Mouse (Mus musculus) CD4-positive, CD25-positive, alpha-beta regulatory T cell, adult 2 months (primary cell): Measurements from ENCODE around the gene Hus1b.

Experiments used
- DNase-seq: peaks from one replicate; pipeline ENCODE4 v3.0.0-alpha.2; 2012; ENCODE audit warnings: low read depth, low spot score

Hus1b gene

GRCm38 (mm10) chr13:30947540-30947939 lies at the start of gene Hus1b:
Gene Hus1b, minus strand, starts transcription at chr13:30947759.
- DNase-seq, result no peak

DNA sequence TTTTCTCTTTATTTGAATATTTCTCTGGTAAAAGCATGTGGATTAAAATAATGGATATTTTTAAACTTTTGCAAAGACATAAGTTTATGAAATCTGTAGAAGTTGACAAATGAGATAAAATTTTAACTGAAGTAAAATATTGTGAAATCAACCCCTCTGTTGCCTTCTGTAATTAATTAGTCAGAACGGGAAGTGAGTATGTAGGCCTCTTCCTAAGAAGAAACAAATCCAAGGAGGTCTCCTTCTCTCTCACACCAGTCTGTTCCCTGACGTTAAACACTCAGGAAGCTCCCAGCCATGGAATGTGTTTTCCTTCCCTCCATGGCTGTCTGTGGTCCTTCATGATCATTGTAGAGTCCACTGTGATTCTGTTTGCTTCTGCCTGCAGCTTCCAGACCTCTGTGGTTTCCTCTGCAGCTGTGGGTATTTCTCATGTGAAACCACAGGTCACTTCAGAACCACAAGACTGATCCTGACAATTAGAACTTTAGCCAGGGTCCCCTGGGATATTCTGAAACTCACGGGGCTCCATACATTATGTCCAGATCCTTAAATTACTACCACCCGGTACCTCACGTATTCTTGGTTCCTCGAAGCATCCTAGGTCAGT lies 46.8 kb upstream of the Hus1b start:
- DNase-seq, result no peak

DNA sequence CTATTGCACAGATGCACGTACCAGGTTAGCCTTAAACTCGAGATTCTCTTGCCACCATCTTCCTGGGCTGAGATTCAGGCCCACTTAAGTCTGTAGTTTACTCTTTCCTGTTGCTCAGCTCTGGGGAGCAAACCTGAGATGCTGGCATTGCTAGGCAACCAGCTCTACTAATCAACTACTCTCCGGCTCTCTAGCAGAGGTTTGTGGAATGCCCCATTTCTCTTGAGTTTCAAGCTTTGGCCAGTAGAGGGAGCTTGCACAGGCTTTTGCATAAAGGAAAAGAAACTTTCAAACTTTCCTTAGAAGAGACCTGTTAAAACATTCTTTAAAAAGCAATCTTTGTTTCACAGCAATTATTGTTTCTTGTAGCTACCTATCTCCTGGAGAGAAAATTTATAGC lies 46.3 kb upstream of the Hus1b start:
- peak; percentile 78 for DNase-seq

GRCm38 (mm10) chr13:30990233-30990632 lies 42.7 kb upstream of the Hus1b start:
- DNase-seq, result no peak

- no peak for DNase-seq
Observed at GRCm38 (mm10) chr13:30989710-30990109, 42.2 kb upstream of the Hus1b start.

DNA sequence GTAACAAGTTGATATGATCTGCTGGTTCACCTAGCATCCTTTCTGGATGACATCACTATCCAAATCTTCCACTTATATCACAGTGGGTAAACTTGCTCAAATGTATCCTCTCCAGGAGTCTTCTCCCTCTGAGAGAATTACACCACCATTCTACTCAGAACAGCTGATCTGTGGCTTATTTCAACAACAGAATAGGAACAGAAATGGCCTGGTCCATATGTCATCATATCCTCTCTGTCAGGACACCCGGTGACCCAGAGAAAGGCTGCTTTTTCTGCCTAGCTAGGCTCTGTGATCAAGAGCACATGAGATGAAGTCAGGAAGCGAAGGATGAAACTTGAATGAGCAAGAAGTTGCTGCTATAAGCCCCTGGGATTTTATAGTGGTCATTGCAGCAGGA lies 40.1 kb upstream of the Hus1b start:
- no peak for DNase-seq

DNA sequence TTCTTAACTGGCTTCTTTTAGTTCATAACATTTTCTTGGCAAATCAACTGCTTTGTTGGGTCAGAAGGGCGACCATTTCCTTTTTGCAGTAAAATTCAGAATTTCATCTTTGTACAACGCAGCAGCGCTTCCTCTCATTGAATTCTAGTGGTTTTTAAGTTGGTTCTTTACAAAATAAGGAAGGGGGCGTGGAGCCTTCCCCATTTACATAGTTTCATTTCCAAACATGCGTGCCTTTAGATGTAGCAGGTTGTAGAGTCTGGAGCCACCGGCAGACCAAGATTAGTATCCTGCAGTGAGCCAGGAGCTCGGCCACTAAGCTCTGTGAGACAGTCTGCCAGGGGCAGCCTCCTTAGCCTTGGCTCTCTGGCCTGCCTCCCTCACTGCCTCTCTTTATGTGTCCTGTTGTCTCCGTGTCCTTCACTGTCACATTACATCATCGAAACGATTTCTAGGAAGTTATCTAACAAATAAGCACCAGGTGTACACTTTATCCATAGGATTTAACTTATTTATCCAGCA lies 39.4 kb upstream of the Hus1b start:
- no peak for DNase-seq

GRCm38 (mm10) chr13:30985598-30986466 lies 38.3 kb upstream of the Hus1b start:
- peak; percentile 26 for DNase-seq

DNA sequence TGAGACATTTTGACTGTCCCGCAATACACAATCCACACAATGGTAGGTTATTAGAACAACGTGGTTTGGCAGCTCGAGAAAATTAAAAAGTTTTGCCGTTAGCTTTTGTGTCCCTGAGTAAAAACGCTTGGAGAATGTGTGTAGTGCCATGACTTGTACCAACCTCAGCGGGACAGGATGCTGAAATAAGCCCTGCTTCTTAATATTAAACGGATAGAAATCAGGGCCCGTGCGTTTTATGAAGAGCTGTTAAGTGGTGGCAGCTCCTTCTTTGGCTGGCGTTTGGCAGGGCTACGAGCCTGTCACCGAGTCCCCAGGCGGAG lies 37.7 kb upstream of the Hus1b start:
- DNase-seq, result peak; percentile 16

DNA sequence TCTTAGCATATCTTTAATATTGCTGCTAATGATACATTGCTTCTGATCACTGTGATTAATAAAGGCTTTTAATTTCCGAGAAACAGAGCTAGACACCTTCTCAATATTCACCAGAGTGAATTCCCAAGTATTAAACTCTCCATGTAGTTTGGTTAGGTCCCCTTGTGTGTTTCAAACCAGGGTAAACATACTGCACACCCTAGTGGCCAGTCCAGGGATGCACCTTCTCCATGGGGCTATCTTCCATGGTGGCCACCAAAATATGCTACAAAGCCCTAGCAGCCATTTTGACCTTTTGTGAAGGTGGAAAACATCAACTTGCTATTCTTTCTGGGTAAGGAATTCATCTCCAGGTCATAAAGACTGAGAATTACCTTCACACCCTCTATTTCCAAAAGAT lies 34.1 kb upstream of the Hus1b start:
- peak; percentile 79 for DNase-seq

GRCm38 (mm10) chr13:30978224-30978623 lies 30.7 kb upstream of the Hus1b start:
- no peak for DNase-seq

DNA sequence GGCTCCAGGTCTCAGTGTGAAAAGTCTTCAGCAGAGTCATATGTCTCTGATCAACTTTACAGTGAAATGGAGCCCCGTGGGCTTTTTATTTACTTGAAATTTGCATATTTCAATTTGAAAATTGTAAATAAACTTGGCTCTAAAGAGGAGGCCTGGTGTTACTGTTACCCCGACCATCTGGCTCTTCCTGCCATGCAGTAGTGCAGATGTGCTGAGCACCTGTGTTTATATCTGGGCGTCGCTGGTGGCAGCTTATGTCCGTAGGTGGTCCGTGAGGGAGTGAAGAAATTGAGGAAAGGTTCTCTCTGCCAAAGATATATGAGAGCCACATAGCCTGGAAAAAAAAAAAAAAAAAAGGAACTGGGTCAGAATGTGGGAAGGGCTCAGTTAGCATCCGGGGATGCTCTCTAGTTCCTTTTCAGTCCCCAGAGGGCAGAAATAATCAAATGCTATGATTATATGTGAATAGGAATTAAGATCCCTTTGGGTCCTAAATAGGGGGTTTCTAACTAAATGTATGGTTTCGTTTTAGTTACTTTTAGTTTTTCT lies 29.1 kb upstream of the Hus1b start:
- DNase-seq, result no peak

GRCm38 (mm10) chr13:30974247-30974630 lies 26.7 kb upstream of the Hus1b start:
- DNase-seq, result no peak

GRCm38 (mm10) chr13:30973501-30974246 lies 26.1 kb upstream of the Hus1b start, which contains the start of the genes Exoc2 and Gm5447:
Gene Exoc2, minus strand, starts transcription at chr13:30974093.
Gene Gm5447, plus strand, starts transcription at chr13:30974204.
- DNase-seq, result peak; percentile 90

DNA sequence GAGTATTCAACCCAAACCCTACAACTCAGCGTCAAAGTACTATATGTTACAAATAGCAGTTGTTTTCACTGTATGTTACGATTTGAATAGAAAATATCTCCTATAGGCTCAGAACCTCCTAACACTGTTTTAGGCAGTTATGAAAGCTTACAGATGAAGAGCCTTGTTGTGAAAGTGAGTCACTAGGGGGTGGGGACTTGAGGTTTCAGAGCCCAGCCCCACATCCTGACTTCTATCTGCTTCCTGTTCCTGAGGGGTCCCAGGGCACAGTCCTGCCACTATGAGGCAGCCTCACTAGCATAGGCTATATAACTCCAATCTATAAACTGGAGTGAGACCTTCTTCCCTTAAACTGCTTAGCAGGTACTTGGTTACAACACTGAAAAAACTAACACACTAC lies 24.5 kb upstream of the Hus1b start:
- DNase-seq, result peak; percentile 83

DNA sequence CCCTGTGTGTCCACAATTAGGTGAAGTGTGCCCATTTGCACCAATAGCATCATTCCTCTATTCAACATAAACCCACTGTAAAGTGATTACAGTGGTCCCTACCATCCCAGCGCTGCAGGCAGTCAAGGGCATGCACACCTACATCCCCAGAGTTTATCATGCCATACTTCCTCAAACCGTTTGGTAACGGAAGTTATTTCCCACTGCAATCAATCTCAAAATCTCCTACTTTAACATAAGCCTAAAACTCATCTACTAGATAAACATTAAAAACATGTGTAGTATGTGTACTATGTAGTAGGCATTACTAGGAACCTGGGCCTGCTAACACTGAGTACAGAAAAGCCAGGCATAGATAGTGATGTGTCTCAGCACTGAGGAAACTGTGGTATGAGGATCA lies 23.5 kb upstream of the Hus1b start:
- no peak for DNase-seq

DNA sequence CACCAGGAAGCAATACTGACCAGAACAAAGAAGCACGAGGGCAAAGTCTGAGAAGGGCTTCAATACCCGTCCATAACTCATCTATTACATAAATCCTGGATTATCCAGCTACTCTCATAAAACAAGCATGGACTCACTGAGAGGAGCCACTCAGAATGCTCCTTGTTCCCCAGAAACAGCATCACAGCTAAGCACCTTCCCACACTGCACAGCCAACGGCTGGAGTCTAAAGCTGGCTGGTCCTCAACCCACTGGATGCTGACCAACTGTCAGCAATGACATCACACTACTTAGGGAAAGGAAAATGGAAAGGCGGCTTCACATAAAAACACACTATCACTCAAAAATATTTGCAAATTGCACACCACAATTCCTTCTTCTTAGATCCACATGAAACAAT lies 20.8 kb upstream of the Hus1b start:
- no peak for DNase-seq

GRCm38 (mm10) chr13:30966507-30966911 lies 18.9 kb upstream of the Hus1b start:
- no peak for DNase-seq

DNA sequence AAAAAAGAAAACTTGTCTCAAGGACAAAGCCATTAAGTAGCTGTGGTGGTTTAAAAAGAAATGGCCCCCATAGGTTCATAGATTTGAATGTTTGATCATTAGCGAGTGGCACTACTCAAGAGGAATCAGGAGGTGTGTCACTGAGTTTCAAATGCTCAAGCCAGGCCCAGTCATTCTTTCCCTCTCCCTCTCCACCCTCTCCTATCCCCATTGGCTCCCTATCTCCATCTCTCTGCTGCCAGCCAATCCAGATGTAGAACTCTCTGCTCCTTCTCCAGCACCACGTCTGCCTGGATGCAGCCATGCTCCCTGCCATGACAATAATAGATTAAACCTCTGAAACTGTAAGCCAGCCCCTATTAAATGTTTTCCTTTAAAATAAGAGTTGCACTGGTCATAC lies 14.4 kb upstream of the Hus1b start:
- no peak for DNase-seq

- DNase-seq, result no peak
Observed at GRCm38 (mm10) chr13:30960714-30961113, 13.2 kb upstream of the Hus1b start.

GRCm38 (mm10) chr13:30953580-30953979 lies 6.0 kb upstream of the Hus1b start:
- DNase-seq, result no peak

- no peak for DNase-seq
Observed at GRCm38 (mm10) chr13:30952044-30952443, 4.5 kb upstream of the Hus1b start.
